Mouse (Mus musculus) kidney, adult 2 months (tissue): ENCODE measurements at regions not wholly inside any gene's neighbourhood (a gene's known extent, or its start where the extent isn't known, plus 50 kb on each side); places are given as distances from the start of the nearest gene placed in this dataset.

Source experiments
- CTCF ChIP-seq: fragments of 200-500 bp; conservative IDR thresholded peaks from 2 replicates; pipeline ENCODE4 v1.5.1; 2011; ENCODE audit warnings: low read depth, mild to moderate bottlenecking, control low read depth, low read length, moderate library complexity, mixed read lengths; ENCODE audit not compliant: insufficient read depth, insufficient read length
- POLR2A ChIP-seq: fragments of 200-500 bp; IDR thresholded peaks from one replicate; pipeline ENCODE4 v1.6.1; 2011; ENCODE audit warnings: low read depth, low read length, control low read depth

DNA sequence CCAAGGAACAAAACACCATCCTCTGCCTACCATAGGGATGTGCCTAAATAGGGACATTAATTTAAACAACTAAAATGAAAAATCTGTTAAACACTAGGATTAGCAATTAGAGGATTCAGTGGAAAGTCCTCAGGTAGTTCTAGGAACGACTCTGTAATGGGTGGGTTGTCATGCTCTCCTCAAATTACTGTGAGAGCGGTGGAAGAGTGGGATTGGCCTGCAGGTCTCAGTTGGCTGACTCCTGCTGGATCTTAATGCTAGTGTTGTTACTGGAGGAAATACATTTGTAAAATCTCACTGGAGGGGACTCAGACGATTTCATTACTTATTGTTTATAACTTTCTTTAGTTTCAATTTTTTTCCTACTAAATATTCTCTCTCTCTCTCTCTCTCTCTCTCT is 525.6 kb upstream of the 4930452B06Rik start:
- no peak for TF ChIP-seq CTCF
- no peak for TF ChIP-seq POLR2A
